Mouse (Mus musculus) ovary, postnatal 36 days (tissue): ENCODE measurements at regions not wholly inside any gene's neighbourhood (a gene's known extent, or its start where the extent isn't known, plus 50 kb on each side); places are given as distances from the start of the nearest gene placed in this dataset.

Experiments used
- DNase-seq: peaks from one replicate; pipeline ENCODE4 v3.0.0; 2022; ENCODE audit warnings: low spot score, mixed read lengths

GRCm38 (mm10) chr3:81482742-81483141, 446.5 kb downstream of the Pdgfc start:
- no peak for DNase-seq

GRCm38 (mm10) chr3:81483363-81483762, 447.1 kb downstream of the Pdgfc start:
- no peak for DNase-seq

- no peak for DNase-seq
These were observed 427.1 kb upstream of the Ctso start for GRCm38 (mm10) chr3:81505316-81505715.

GRCm38 (mm10) chr3:81508611-81509010, 423.8 kb upstream of the Ctso start:
- DNase-seq = no peak

- DNase-seq = no peak
These were observed 410.6 kb upstream of the Ctso start for GRCm38 (mm10) chr3:81521804-81522203.

GRCm38 (mm10) chr3:81530872-81531271, 401.5 kb upstream of the Ctso start:
- no peak for DNase-seq

- no peak for DNase-seq
These were observed 396.8 kb upstream of the Ctso start for GRCm38 (mm10) chr3:81535448-81536205.

GRCm38 (mm10) chr3:81554773-81555172, 377.6 kb upstream of the Ctso start:
- DNase-seq = no peak

GRCm38 (mm10) chr3:81562610-81563258, 369.7 kb upstream of the Ctso start:
- no peak for DNase-seq

- peak; percentile 12 for DNase-seq
These were observed 368.3 kb upstream of the Ctso start for GRCm38 (mm10) chr3:81563858-81564756.

- no peak for DNase-seq
These were observed 367.7 kb upstream of the Ctso start for GRCm38 (mm10) chr3:81564757-81565063.

GRCm38 (mm10) chr3:81583387-81584027, 348.9 kb upstream of the Ctso start:
- DNase-seq = no peak

- DNase-seq = no peak
These were observed 343.3 kb upstream of the Ctso start for GRCm38 (mm10) chr3:81589109-81589508.

- DNase-seq = no peak
These were observed 303.2 kb upstream of the Ctso start for GRCm38 (mm10) chr3:81629157-81629556.

- no peak for DNase-seq
These were observed 273.9 kb upstream of the Ctso start for GRCm38 (mm10) chr3:81658490-81658889.

- DNase-seq = no peak
These were observed 270.8 kb upstream of the Ctso start for GRCm38 (mm10) chr3:81661620-81662019.

- DNase-seq = no peak
These were observed 266.1 kb upstream of the Ctso start for GRCm38 (mm10) chr3:81666262-81666661.

- no peak for DNase-seq
These were observed 255.8 kb upstream of the Ctso start for GRCm38 (mm10) chr3:81676570-81676969.

GRCm38 (mm10) chr3:81701974-81702697, 230.3 kb upstream of the Ctso start:
- DNase-seq = no peak

- no peak for DNase-seq
These were observed 213.5 kb upstream of the Ctso start for GRCm38 (mm10) chr3:81718911-81719310.

GRCm38 (mm10) chr3:81735463-81735862, 196.9 kb upstream of the Ctso start:
- no peak for DNase-seq

- DNase-seq = no peak
These were observed 195.6 kb upstream of the Ctso start for GRCm38 (mm10) chr3:81736838-81737237.
